15 mouse cellular contexts compared by ENCODE assay signal in genomic region chr6:124786756-124787420, GRCm38 (mm10). TPM values are rescaled to one million over a fixed set of nuclear protein-coding genes. Genes with fewer than 3 reads are reported as not detected.
DNase-seq lines count a peak whose midpoint lies in the region; ATAC-seq and TF ChIP-seq lines count a peak whose summit lies in the region.
"Had no signal": no experiment of that assay in that cellular context is flagged by ENCODE, and none has a peak within 500 bp of the region (broad histone marks: within the 10 kb centered on the region; RNA-seq: fewer than 3 reads in every experiment).

No protein-coding gene starts in this region.

- H3K36me3 ChIP-seq in CH12.LX (replicated peaks in 1 of 2; ENCODE audit: control insufficient read depth in 1 of 2, insufficient read depth in 1 of 2, low read length in 1 of 2): peaks cover 0 to 9% of the 10 kb centered on the region in 2 experiments
- H3K36me3 ChIP-seq in liver, embryonic 13.5 days: no peaks in the 10 kb centered on the region
- H3K36me3 ChIP-seq: embryonic facial prominence, embryonic 15.5 days; lung, embryonic 15.5 days; midbrain, embryonic 10.5 days had no signal

- 38% methylated on average over 8 of the region's 8 CpGs for WGBS in liver, embryonic 13.5 days (ENCODE audit: insufficient replicate concordance)

- peaks cover 7 to 22% of the 10 kb centered on the region in 2 experiments; a peak in 3 of 4 replicates for H3K4me1 ChIP-seq in CH12.LX (ENCODE audit: control insufficient read depth in 1 of 2, insufficient read depth in 2 of 2)
- peaks cover 7% of the 10 kb centered on the region; the same call in 1 of the 2 replicates for H3K4me1 ChIP-seq in liver, embryonic 13.5 days (replicated peaks)

- H3K9ac ChIP-seq in CH12.LX (ENCODE audit: insufficient read depth, low read depth): peak overlapping the region; percentile 53
- no peak overlapping the region for H3K9ac ChIP-seq in liver, embryonic 13.5 days
- H3K9ac ChIP-seq: embryonic facial prominence, embryonic 15.5 days; lung, embryonic 15.5 days had no signal

- TF ChIP-seq RAD21 in CH12.LX (IDR thresholded peaks at IDR 0.05; ENCODE audit: low read depth, low read length): no peak

- H3K4me2 ChIP-seq in CH12.LX (ENCODE audit: insufficient read depth, low read depth, poor library complexity, severe bottlenecking): no peak overlapping the region; the same call in 1 of the 2 replicates
- no peak overlapping the region for H3K4me2 ChIP-seq in liver, embryonic 13.5 days
- H3K4me2 ChIP-seq: embryonic facial prominence, embryonic 15.5 days; lung, embryonic 15.5 days had no signal

- ATAC-seq in frontal cortex, adult (ENCODE audit: low TSS enrichment): peak; percentile 80
- peak; percentile 48 for ATAC-seq in liver, embryonic 13.5 days (ENCODE audit: low read depth)
- ATAC-seq: forebrain, embryonic 14.5 days had no signal

- H3K79me2 ChIP-seq in CH12.LX (replicated peaks; ENCODE audit: control insufficient read depth, extremely low read depth, insufficient read depth, poor library complexity, severe bottlenecking): no peaks in the 10 kb centered on the region

- in situ Hi-C loops in CH12.LX (cut with MboI; ENCODE audit: low pct_ligation_motif_present, low pct_unique_long_range_greater_than_20kb, low sequenced_read_pairs): no loop called here

- no peak for DNase-seq in frontal cortex, adult 2 months (ENCODE audit: extremely low spot score in 1 of 2, low spot score in 1 of 2)
- DNase-seq in CH12.LX (ENCODE audit: extremely low read depth): peak; percentile 76
- peak; percentile 82 to 90 for DNase-seq in cerebellum, postnatal 14 days
- no peak for DNase-seq in liver, embryonic 13.5 days
- no peak for DNase-seq in embryo, embryonic 9.5 days (ENCODE audit: extremely low spot score)
- no peak for DNase-seq in thymus, postnatal 10 days (ENCODE audit: low spot score in 2 of 2)
- no peak for DNase-seq in ovary, adult 18-20 months (ENCODE audit: low spot score)
- DNase-seq: heart, adult 11 months; heart, postnatal 10 days; spleen, adult 18-20 months had no signal

- no peak for TF ChIP-seq EP300 in CH12.LX (IDR thresholded peaks at IDR 0.05; ENCODE audit: low read length)

- no peaks in the 10 kb centered on the region for H3K27me3 ChIP-seq in CH12.LX (replicated peaks)
- no peaks in the 10 kb centered on the region; the same call in 1 of the 2 replicates for H3K27me3 ChIP-seq in liver, embryonic 13.5 days
- H3K27me3 ChIP-seq: embryonic facial prominence, embryonic 15.5 days; lung, embryonic 15.5 days had no signal

- dilution Hi-C loops in CH12.LX (cut with MboI; ENCODE audit: extremely low pct_ligation_motif_present, extremely low pct_unique_long_range_greater_than_20kb, low sequenced_read_pairs): no loop called here

- H3K27ac ChIP-seq in CH12.LX (ENCODE audit: insufficient read depth, low read depth): no peak overlapping the region
- no peak overlapping the region for H3K27ac ChIP-seq in liver, embryonic 13.5 days
- H3K27ac ChIP-seq: embryonic facial prominence, embryonic 15.5 days; lung, embryonic 15.5 days; midbrain, embryonic 10.5 days had no signal

- TF ChIP-seq POLR2A in CH12.LX (IDR thresholded peaks at IDR 0.05; ENCODE audit: low read depth, low read length): peak; percentile 75

- no peaks in the 10 kb centered on the region for H3K9me3 ChIP-seq in CH12.LX (replicated peaks; ENCODE audit: low read length)
- no peaks in the 10 kb centered on the region for H3K9me3 ChIP-seq in liver, embryonic 13.5 days (replicated peaks)
- H3K9me3 ChIP-seq: embryonic facial prominence, embryonic 15.5 days; lung, embryonic 15.5 days; midbrain, embryonic 10.5 days had no signal

- TF ChIP-seq CTCF in CH12.LX (conservative IDR thresholded peaks at IDR 0.05 in 1 of 2, IDR thresholded peaks at IDR 0.05 in 1 of 2; ENCODE audit: low read depth in 2 of 2, low read length in 2 of 2): no peak

- peak overlapping the region in 2 of 3 experiments; percentile 42 to 50 for H3K4me3 ChIP-seq in CH12.LX (replicated peaks in 1 of 3; ENCODE audit: low read depth in 2 of 3, low read length in 2 of 3, poor library complexity in 1 of 3)
- no peak overlapping the region for H3K4me3 ChIP-seq in liver, embryonic 13.5 days (replicated peaks)
- H3K4me3 ChIP-seq: embryonic facial prominence, embryonic 15.5 days; lung, embryonic 15.5 days; midbrain, embryonic 10.5 days had no signal

TF ChIP-seq in CH12.LX, 34 proteins besides CTCF, POLR2A, EP300 and RAD21:
- TF ChIP-seq ZMIZ1 (IDR thresholded peaks at IDR 0.05; ENCODE audit: low read depth, low read length) (0 out of 2 replicates have a peak, but pooled peaks have one; percentile 31), NELFE (IDR thresholded peaks at IDR 0.05; ENCODE audit: low read depth, low read length) (0 out of 2 replicates have a peak, but pooled peaks have one; percentile 42), ELF1 (IDR thresholded peaks at IDR 0.05; ENCODE audit: low read depth, low read length) (peak; percentile 39; the same call in 1 of the 2 replicates), JUN (IDR thresholded peaks at IDR 0.05; ENCODE audit: insufficient read depth, low read depth, low read length) (no peak), RCOR1 (conservative IDR thresholded peaks at IDR 0.05; ENCODE audit: low read depth, low read length) (no peak), BHLHE40 (IDR thresholded peaks at IDR 0.05; ENCODE audit: low read depth, low read length) (peak; percentile 41), POLR2AphosphoS2 (IDR thresholded peaks at IDR 0.05; ENCODE audit: low read depth, low read length) (no peak), MEF2A (IDR thresholded peaks at IDR 0.05; ENCODE audit: borderline replicate concordance, low read depth, low read length) (peak; percentile 19; the same call in 1 of the 2 replicates), TBP (conservative IDR thresholded peaks at IDR 0.05; ENCODE audit: low read depth, low read length) (peak; percentile 85), PAX5 (IDR thresholded peaks at IDR 0.05; ENCODE audit: low read length) (no peak), MXI1 (IDR thresholded peaks at IDR 0.05; ENCODE audit: low read depth, low read length) (peak; percentile 55; the same call in 1 of the 2 replicates)

RNA-seq across cellular contexts. Expression of gene Lrrc23, which starts 7.4 kb away (rescaled TPM):
- 5.0 and 7.6 TPM in 2 replicates for polyA plus RNA-seq in frontal cortex, adult 2 months (2012; rRNA removed)
- total RNA-seq in CH12.LX (2012; rRNA removed) (not detected in 2 replicates), CH12.LX (2014; rRNA removed) (not detected in 2 replicates)
- 0.20 TPM in 1 of 2 replicates, not detected in the other for polyA plus RNA-seq in CH12.LX (2012; ENCODE audit: insufficient read length, low read depth)
- not detected in 2 replicates for polyA plus RNA-seq in liver, embryonic 13.5 days (2015; fragmentation: Nextera tagmentation; extraction: Ambion mirVana)
- total RNA-seq: heart, postnatal 10 days had no signal

RNA-seq across cellular contexts. Expression of gene Eno2, which starts 17.4 kb away (rescaled TPM):
- 822 and 850 TPM in 2 replicates for polyA plus RNA-seq in frontal cortex, adult 2 months (2012; rRNA removed)
- total RNA-seq in CH12.LX (2012; rRNA removed) (15.9 and 24.6 TPM in 2 replicates), CH12.LX (2014; rRNA removed) (20.8 and 26.7 TPM in 2 replicates)
- 23.1 and 23.6 TPM in 2 replicates for polyA plus RNA-seq in CH12.LX (2012; ENCODE audit: insufficient read length, low read depth)
- 0.32 and 0.42 TPM in 2 replicates for polyA plus RNA-seq in liver, embryonic 13.5 days (2015; fragmentation: Nextera tagmentation; extraction: Ambion mirVana)

RNA-seq across cellular contexts. Expression of gene Spsb2, which starts 21.6 kb away (rescaled TPM):
- polyA plus RNA-seq in frontal cortex, adult 2 months (2012; rRNA removed): 7.0 and 7.3 TPM in 2 replicates
- 2.1 and 2.4 TPM in 2 replicates for total RNA-seq in CH12.LX (2012; rRNA removed)
- not detected in 2 replicates for total RNA-seq in CH12.LX (2014; rRNA removed)
- 3.3 and 3.4 TPM in 2 replicates for polyA plus RNA-seq in CH12.LX (2012; ENCODE audit: insufficient read length, low read depth)
- polyA plus RNA-seq in liver, embryonic 13.5 days (2015; fragmentation: Nextera tagmentation; extraction: Ambion mirVana): 8.6 and 9.6 TPM in 2 replicates

RNA-seq across cellular contexts. Expression of gene Tpi1, which starts 27.2 kb away (rescaled TPM):
- polyA plus RNA-seq in frontal cortex, adult 2 months (2012; rRNA removed): 861 and 922 TPM in 2 replicates
- total RNA-seq in CH12.LX (2012; rRNA removed): 733 and 1,303 TPM in 2 replicates
- 1,570 and 1,645 TPM in 2 replicates for total RNA-seq in CH12.LX (2014; rRNA removed)
- polyA plus RNA-seq in CH12.LX (2012; ENCODE audit: insufficient read length, low read depth): 758 and 807 TPM in 2 replicates
- polyA plus RNA-seq in liver, embryonic 13.5 days (2015; fragmentation: Nextera tagmentation; extraction: Ambion mirVana): 461 and 495 TPM in 2 replicates

RNA-seq across cellular contexts. Expression of gene Atn1, which starts 30.6 kb away (rescaled TPM):
- 75.6 and 84.2 TPM in 2 replicates for polyA plus RNA-seq in frontal cortex, adult 2 months (2012; rRNA removed)
- total RNA-seq in CH12.LX (2012; rRNA removed) (3.8 and 4.6 TPM in 2 replicates), CH12.LX (2014; rRNA removed) (0.50 and 1.7 TPM in 2 replicates)
- 27.0 and 35.1 TPM in 2 replicates for polyA plus RNA-seq in CH12.LX (2012; ENCODE audit: insufficient read length, low read depth)
- 1.5 and 1.8 TPM in 2 replicates for polyA plus RNA-seq in liver, embryonic 13.5 days (2015; fragmentation: Nextera tagmentation; extraction: Ambion mirVana)

Comparison
In these comparisons a context has a peak if more than half of its experiments do, and no peak if none do; other contexts are left out.
1. DNase-seq: peak in CH12.LX (single experiment) and cerebellum, postnatal 14 days (2 of 2); none in frontal cortex, adult 2 months (0 of 2), liver, embryonic 13.5 days (single experiment), embryo, embryonic 9.5 days (single experiment), thymus, postnatal 10 days (0 of 2) and ovary, adult 18-20 months (single experiment).
2. RNA of gene Eno2, which starts 17.4 kb away (polyA plus RNA-seq): 822 to 850 TPM in frontal cortex, adult 2 months; 23.1 to 23.6 TPM in CH12.LX and 0.32 to 0.42 TPM in liver, embryonic 13.5 days; every median in the first group is over 10 times any median in the second.